Mouse (Mus musculus): Measurements from ENCODE around the gene Sox15. TPM values are rescaled to one million over a fixed set of nuclear protein-coding genes. Genes with fewer than 3 reads are reported as not detected.
A peak's percentile ranks its signal among the peaks of the same experiment; 100 is the strongest.
"Not testable (repeated sequence)": the region's sequence is repeated elsewhere in the genome, so short reads cannot be mapped to it uniquely, and the experiment has no call there.

The Sox15 gene
- total RNA-seq, 2 experiments from 2014 or later = not detected

DNA sequence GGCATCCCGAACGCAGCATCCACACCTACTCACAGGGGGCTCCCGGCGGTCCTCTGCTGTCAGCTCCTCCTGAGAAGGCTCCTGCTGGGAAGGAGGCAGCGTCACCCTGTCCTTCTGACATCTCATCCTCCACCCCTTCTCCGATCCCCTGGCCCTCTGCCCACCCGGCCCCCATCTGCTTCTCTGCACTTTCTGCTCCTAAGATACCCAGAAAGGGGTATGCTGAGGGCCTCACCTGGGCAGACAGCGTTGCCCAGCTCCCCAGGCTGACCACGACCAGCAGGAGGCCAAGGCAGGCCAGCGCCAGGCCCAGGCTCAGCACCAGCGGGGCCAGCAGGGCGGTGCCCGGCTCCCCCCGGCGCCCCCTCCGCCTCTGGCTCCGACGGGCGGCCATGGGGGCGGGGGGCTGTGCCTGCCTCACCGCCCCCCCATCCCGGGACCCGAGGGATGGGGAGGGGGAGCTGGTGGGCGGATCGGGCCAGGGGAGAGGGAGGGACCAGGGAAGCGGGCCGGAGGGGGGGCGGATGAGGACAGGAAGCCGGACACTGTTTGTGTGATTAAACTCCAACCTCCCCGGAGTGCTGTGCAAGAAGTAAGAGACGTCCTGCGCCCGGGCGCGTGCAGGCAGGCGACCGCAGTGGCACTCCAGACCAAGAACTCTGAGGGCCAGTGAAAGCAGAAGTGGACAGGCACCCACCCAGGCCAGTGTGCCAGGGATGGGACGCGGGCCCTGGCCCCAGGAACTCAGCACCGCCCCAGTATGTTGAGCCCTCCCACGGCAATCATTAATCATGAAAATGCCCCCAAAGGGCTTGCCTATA is 40.5 kb downstream of the Sox15 start, which contains the start of the genes Tnfsf12 and Tnfsfm13:
Tnfsf12 (minus strand) TSS at position 489 of the 821 bp plus-strand sequence.
Tnfsfm13 (minus strand) TSS at position 738 of the 821 bp plus-strand sequence.
- DNase-seq = peak; percentile 80 to 90
- intact Hi-C loops (cut with DNase I) = loop anchor here (2.0 kb wide), 1 partner anchor 13 kb away; the partner anchor contains the start of gene Senp3

DNA sequence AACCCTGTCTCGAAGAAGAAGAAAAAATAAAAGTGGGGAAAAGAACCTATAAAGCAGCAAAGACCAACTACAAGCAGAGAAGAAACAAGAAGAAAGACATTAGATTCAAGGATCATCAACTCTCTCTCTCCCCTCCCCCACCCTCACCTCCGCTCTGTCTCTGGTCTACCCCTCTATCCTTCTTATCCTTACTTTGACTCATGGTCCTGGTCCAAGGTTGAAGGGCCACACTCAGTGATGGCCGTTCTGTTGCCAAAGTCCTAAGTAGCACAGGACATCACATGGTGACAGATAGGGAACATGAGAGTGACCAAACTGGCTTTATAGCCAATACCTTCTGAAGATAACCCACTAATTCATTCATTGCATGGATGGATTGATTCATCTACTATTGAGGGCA is 42.3 kb downstream of the Sox15 start:
- DNase-seq = no peak
- intact Hi-C loops (cut with DNase I) = loop anchor here (2.0 kb wide), 1 partner anchor 15 kb away; the partner anchor contains the start of gene Senp3

GRCm38 (mm10) chr11:69698574-69698973 is 43.5 kb downstream of the Sox15 start:
- DNase-seq = no peak
- intact Hi-C loops (cut with DNase I) = no loop called here

DNA sequence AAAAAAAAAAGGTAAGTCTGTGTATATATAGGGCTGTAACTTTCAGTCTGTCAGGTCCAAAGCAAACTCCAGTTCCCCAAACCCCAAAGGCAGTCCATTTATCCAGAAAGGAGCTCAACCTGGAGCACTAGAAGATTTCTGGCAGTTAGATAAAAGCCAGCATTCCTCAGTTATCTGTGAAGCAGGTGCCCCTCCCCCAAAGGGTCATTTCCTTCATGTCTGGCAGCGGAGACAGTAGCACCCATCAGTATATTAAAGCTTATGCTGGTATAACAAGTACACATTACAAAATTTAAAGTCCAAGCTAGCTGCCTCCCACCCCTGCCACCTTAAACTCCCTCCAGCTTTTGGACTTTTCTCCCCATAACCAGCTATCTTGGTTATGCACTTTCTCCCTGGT is 44.5 kb downstream of the Sox15 start:
- no peak for DNase-seq
- intact Hi-C loops (cut with DNase I) = no loop called here

GRCm38 (mm10) chr11:69702886-69703285 is 47.8 kb downstream of the Sox15 start:
- DNase-seq; intact Hi-C loops (cut with DNase I): not testable (repeated sequence)

DNA sequence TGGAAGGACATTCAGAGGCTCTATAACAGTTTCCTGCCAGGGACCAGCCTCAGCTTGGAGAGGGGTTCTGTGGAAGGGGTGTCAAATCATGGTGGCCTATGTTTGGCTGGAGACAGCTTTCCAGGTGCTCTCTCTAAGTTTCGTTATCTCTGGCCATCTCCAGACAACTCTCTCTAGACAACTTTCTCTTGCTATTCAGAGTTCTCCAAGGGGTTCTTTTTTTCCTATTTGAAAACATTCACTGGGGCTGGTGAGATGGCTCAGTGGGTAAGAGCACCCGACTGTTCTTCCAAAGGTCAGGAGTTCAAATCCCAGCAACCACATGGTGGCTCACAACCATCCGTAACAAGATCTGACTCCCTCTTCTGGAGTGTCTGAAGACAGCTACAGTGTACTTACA is 48.3 kb downstream of the Sox15 start:
- intact Hi-C loops (cut with DNase I); DNase-seq: not testable (repeated sequence)

GRCm38 (mm10) chr11:69703814-69704612 is 48.9 kb downstream of the Sox15 start:
- DNase-seq = no peak
- intact Hi-C loops (cut with DNase I) = no loop called here

GRCm38 (mm10) chr11:69704613-69705010 is 49.5 kb downstream of the Sox15 start:
- no peak for DNase-seq
- intact Hi-C loops (cut with DNase I) = no loop called here

Small RNAs within 50 kb of the gene (microRNA-seq; reads per million reads assigned to microRNA genes)
- gene Mir1934 (ENCODE audit: borderline number of aligned reads in 2 of 2) = 6.5 to 7.4 reads per million in 2 experiments
- 0 reads per million in 2 experiments for gene Mir467f (ENCODE audit: borderline number of aligned reads in 2 of 2)

Other genes with a start within 250 kb of the Sox15 start
- 10 to 100 TPM; 26.1 to 29.1 TPM for gene Kdm6b, start 241.6 kb upstream of the Sox15 start, total RNA-seq (2021)
- under 1 TPM; 0.33 to 0.57 TPM for gene Dnah2, start 106.2 kb upstream of the Sox15 start, total RNA-seq (2021)
- gene Efnb3, start 95.1 kb upstream of the Sox15 start, total RNA-seq (2021) = 10 to 100 TPM; 77.4 to 98.0 TPM
- 1 to 10 TPM; 5.1 to 6.3 TPM for gene Wrap53, start 75.1 kb upstream of the Sox15 start, total RNA-seq (2021)
- 10 to 100 TPM; 13.9 to 17.0 TPM for gene Trp53, start 75.0 kb upstream of the Sox15 start, total RNA-seq (2021)
- gene Atp1b2, start 49.4 kb upstream of the Sox15 start, total RNA-seq (2021) = 10 to 100 TPM; 20.9 to 22.5 TPM
- gene Shbg, start 37.4 kb upstream of the Sox15 start, total RNA-seq (2021) = not detected
- 1 to 10 TPM; 3.7 to 4.1 TPM for gene Sat2, start 33.3 kb upstream of the Sox15 start, total RNA-seq (2021)
- gene Fxr2, start 22.3 kb upstream of the Sox15 start, total RNA-seq (2021) = 10 to 100 TPM; 87.3 to 98.6 TPM
- 10 to 100 TPM; 14.9 to 16.2 TPM for gene Mpdu1, start 7.3 kb downstream of the Sox15 start, total RNA-seq (2021)
- 1 to 10 TPM; 8.7 to 9.1 TPM for gene Cd68, start 10.8 kb downstream of the Sox15 start, total RNA-seq (2021)
- 100 to 1,000 TPM; 188 to 222 TPM for gene Eif4a1, start 17.1 kb downstream of the Sox15 start, total RNA-seq (2021)
- 10 to 100 TPM; 30.4 to 31.8 TPM for gene Senp3, start 26.8 kb downstream of the Sox15 start, total RNA-seq (2021)
- 1 to 10 TPM; 1.4 to 2.4 TPM for gene Tnfsf13, start 30.5 kb downstream of the Sox15 start, total RNA-seq (2021)
- 10 to 100 TPM; 16.3 to 21.0 TPM for gene Tnfsf12, start 40.5 kb downstream of the Sox15 start, total RNA-seq (2021)
- gene Tnfsfm13, start 40.8 kb downstream of the Sox15 start, total RNA-seq (2021) = 1 to 10 TPM; 4.4 to 4.6 TPM
- 10 to 100 TPM; 30.1 to 35.4 TPM for gene Polr2a, start 103.3 kb downstream of the Sox15 start, total RNA-seq (2021)
- not detected for gene Slc35g3, start 106.7 kb downstream of the Sox15 start, total RNA-seq (2021)
- gene Zbtb4, start 110.6 kb downstream of the Sox15 start, total RNA-seq (2021) = 10 to 100 TPM; 39.0 to 43.1 TPM
- gene Chrnb1, start 140.6 kb downstream of the Sox15 start, total RNA-seq (2021) = 1 to 10 TPM; 3.6 to 4.3 TPM
- 1 to 10 TPM; 2.4 to 3.0 TPM for gene Fgf11, start 146.5 kb downstream of the Sox15 start, total RNA-seq (2021)
- gene Tmem102, start 150.3 kb downstream of the Sox15 start, total RNA-seq (2021) = under 1 TPM; 0.41 to 0.56 TPM
- gene Gm39566, start 160.0 kb downstream of the Sox15 start, total RNA-seq (2021) = not detected
- not detected for gene Spem2, start 163.2 kb downstream of the Sox15 start, total RNA-seq (2021)
- not detected for gene Spem1, start 166.9 kb downstream of the Sox15 start, total RNA-seq (2021)
- gene Nlgn2, start 182.5 kb downstream of the Sox15 start, total RNA-seq (2021) = 1 to 10 TPM; 4.6 to 4.8 TPM
- gene Tmem256, start 183.2 kb downstream of the Sox15 start, total RNA-seq (2021) = 100 to 1,000 TPM; 189 to 220 TPM
- 10 to 100 TPM; 24.6 to 26.7 TPM for gene Plscr3, start 191.1 kb downstream of the Sox15 start, total RNA-seq (2021)
- gene Tnk1, start 203.4 kb downstream of the Sox15 start, total RNA-seq (2021) = under 1 TPM; 0.08 to 0.11 TPM
- gene Tmem95, start 222.7 kb downstream of the Sox15 start, total RNA-seq (2021) = not detected
- 1 to 10 TPM; 2.6 to 2.8 TPM for gene Kctd11, start 226.1 kb downstream of the Sox15 start, total RNA-seq (2021)
- gene Acap1, start 240.2 kb downstream of the Sox15 start, total RNA-seq (2021) = under 1 TPM; 0.78 to 0.89 TPM
- under 1 TPM; 0.73 to 0.89 TPM for gene 2810408A11Rik, start 245.7 kb downstream of the Sox15 start, total RNA-seq (2021)
- gene Neurl4, start 245.8 kb downstream of the Sox15 start, total RNA-seq (2021) = 10 to 100 TPM; 40.2 to 47.4 TPM

Measured in heart, postnatal 36 days (tissue).